Mouse (Mus musculus): ENCODE data around the gene Trdn. TPM values are rescaled to one million over a fixed set of nuclear protein-coding genes. Genes with fewer than 3 reads are reported as not detected.

The Trdn gene
- polyA plus RNA-seq, 1 experiment, result not detected

GRCm38 (mm10) chr10:33123028-33123427, 42.7 kb downstream of the Trdn start:
- no peak overlapping the region for H3K4me3 ChIP-seq (ENCODE audit: insufficient read depth, low read length)
- no peaks in the 10 kb centered on the region for H3K4me1 ChIP-seq (ENCODE audit: control insufficient read depth, insufficient read depth, low read length)
- no peak overlapping the region for H3K27ac ChIP-seq (ENCODE audit: insufficient read depth, low read length)
- TF ChIP-seq POLR2A (IDR thresholded peaks at IDR 0.05; ENCODE audit: low read depth, low read length) (no peak), CTCF (IDR thresholded peaks at IDR 0.05; ENCODE audit: borderline replicate concordance, insufficient read depth, low read length) (no peak)

GRCm38 (mm10) chr10:33144911-33145310, 64.6 kb downstream of the Trdn start:
- TF ChIP-seq CTCF (IDR thresholded peaks at IDR 0.05; ENCODE audit: borderline replicate concordance, insufficient read depth, low read length), result no peak
- no peak for TF ChIP-seq POLR2A (IDR thresholded peaks at IDR 0.05; ENCODE audit: low read depth, low read length)
- Histone ChIP-seq H3K27ac (ENCODE audit: insufficient read depth, low read length) (no peak overlapping the region), H3K4me1 (ENCODE audit: control insufficient read depth, insufficient read depth, low read length) (no peaks in the 10 kb centered on the region), H3K4me3 (ENCODE audit: insufficient read depth, low read length) (no peak overlapping the region)

- Histone ChIP-seq H3K27ac (ENCODE audit: insufficient read depth, low read length) (no peak overlapping the region), H3K4me1 (ENCODE audit: control insufficient read depth, insufficient read depth, low read length) (no peaks in the 10 kb centered on the region), H3K4me3 (ENCODE audit: insufficient read depth, low read length) (no peak overlapping the region)
- no peak for TF ChIP-seq CTCF (IDR thresholded peaks at IDR 0.05; ENCODE audit: borderline replicate concordance, insufficient read depth, low read length)
- no peak for TF ChIP-seq POLR2A (IDR thresholded peaks at IDR 0.05; ENCODE audit: low read depth, low read length)
These were observed 99.6 kb downstream of the Trdn start for GRCm38 (mm10) chr10:33179731-33180631.

GRCm38 (mm10) chr10:33189031-33189430, 108.7 kb downstream of the Trdn start:
- H3K4me3 ChIP-seq (ENCODE audit: insufficient read depth, low read length), result no peak overlapping the region
- H3K27ac ChIP-seq (ENCODE audit: insufficient read depth, low read length), result no peak overlapping the region
- H3K4me1 ChIP-seq (ENCODE audit: control insufficient read depth, insufficient read depth, low read length), result no peaks in the 10 kb centered on the region
- TF ChIP-seq POLR2A (IDR thresholded peaks at IDR 0.05; ENCODE audit: low read depth, low read length), result no peak
- TF ChIP-seq CTCF (IDR thresholded peaks at IDR 0.05; ENCODE audit: borderline replicate concordance, insufficient read depth, low read length), result no peak

- H3K4me1 ChIP-seq (ENCODE audit: control insufficient read depth, insufficient read depth, low read length), result no peaks in the 10 kb centered on the region
- H3K27ac ChIP-seq (ENCODE audit: insufficient read depth, low read length), result no peak overlapping the region
- H3K4me3 ChIP-seq (ENCODE audit: insufficient read depth, low read length), result no peak overlapping the region
- no peak for TF ChIP-seq CTCF (IDR thresholded peaks at IDR 0.05; ENCODE audit: borderline replicate concordance, insufficient read depth, low read length)
- no peak for TF ChIP-seq POLR2A (IDR thresholded peaks at IDR 0.05; ENCODE audit: low read depth, low read length)
These were observed 115.6 kb downstream of the Trdn start for GRCm38 (mm10) chr10:33195919-33196318.

GRCm38 (mm10) chr10:33198257-33198656, 117.9 kb downstream of the Trdn start:
- no peak for TF ChIP-seq POLR2A (IDR thresholded peaks at IDR 0.05; ENCODE audit: low read depth, low read length)
- no peak for TF ChIP-seq CTCF (IDR thresholded peaks at IDR 0.05; ENCODE audit: borderline replicate concordance, insufficient read depth, low read length)
- Histone ChIP-seq H3K4me1 (ENCODE audit: control insufficient read depth, insufficient read depth, low read length) (no peaks in the 10 kb centered on the region), H3K4me3 (ENCODE audit: insufficient read depth, low read length) (no peak overlapping the region), H3K27ac (ENCODE audit: insufficient read depth, low read length) (no peak overlapping the region)

GRCm38 (mm10) chr10:33210411-33210810, 130.1 kb downstream of the Trdn start:
- Histone ChIP-seq H3K4me1 (ENCODE audit: control insufficient read depth, insufficient read depth, low read length) (no peaks in the 10 kb centered on the region), H3K27ac (ENCODE audit: insufficient read depth, low read length) (no peak overlapping the region), H3K4me3 (ENCODE audit: insufficient read depth, low read length) (no peak overlapping the region)
- no peak for TF ChIP-seq POLR2A (IDR thresholded peaks at IDR 0.05; ENCODE audit: low read depth, low read length)
- TF ChIP-seq CTCF (IDR thresholded peaks at IDR 0.05; ENCODE audit: borderline replicate concordance, insufficient read depth, low read length), result no peak

- TF ChIP-seq POLR2A (IDR thresholded peaks at IDR 0.05; ENCODE audit: low read depth, low read length) (no peak), CTCF (IDR thresholded peaks at IDR 0.05; ENCODE audit: borderline replicate concordance, insufficient read depth, low read length) (no peak)
- no peak overlapping the region for H3K4me3 ChIP-seq (ENCODE audit: insufficient read depth, low read length)
- H3K4me1 ChIP-seq (ENCODE audit: control insufficient read depth, insufficient read depth, low read length), result no peaks in the 10 kb centered on the region
- no peak overlapping the region for H3K27ac ChIP-seq (ENCODE audit: insufficient read depth, low read length)
These were observed 173.6 kb downstream of the Trdn start for GRCm38 (mm10) chr10:33253911-33254310.

- TF ChIP-seq CTCF (IDR thresholded peaks at IDR 0.05; ENCODE audit: borderline replicate concordance, insufficient read depth, low read length) (no peak), POLR2A (IDR thresholded peaks at IDR 0.05; ENCODE audit: low read depth, low read length) (no peak)
These were observed 175.8 kb downstream of the Trdn start for GRCm38 (mm10) chr10:33256202-33256601.

GRCm38 (mm10) chr10:33304982-33305381, 224.6 kb downstream of the Trdn start:
- no peak overlapping the region for H3K4me3 ChIP-seq (ENCODE audit: insufficient read depth, low read length)
- H3K4me1 ChIP-seq (ENCODE audit: control insufficient read depth, insufficient read depth, low read length), result no peaks in the 10 kb centered on the region
- TF ChIP-seq CTCF (IDR thresholded peaks at IDR 0.05; ENCODE audit: borderline replicate concordance, insufficient read depth, low read length) (no peak), POLR2A (IDR thresholded peaks at IDR 0.05; ENCODE audit: low read depth, low read length) (no peak)
- H3K27ac ChIP-seq (ENCODE audit: insufficient read depth, low read length), result no peak overlapping the region

More at GRCm38 (mm10) chr10:33256202-33256601, 175.8 kb downstream of the Trdn start:
- Histone ChIP-seq H3K4me1 (ENCODE audit: control insufficient read depth, insufficient read depth, low read length) (no peaks in the 10 kb centered on the region), H3K27ac (ENCODE audit: insufficient read depth, low read length) (no peak overlapping the region), H3K4me3 (ENCODE audit: insufficient read depth, low read length) (no peak overlapping the region)

All from embryonic fibroblast, embryonic 13.5 days (primary cell).